Mouse (Mus musculus): ENCODE results near the gene Ryr1. TPM values are rescaled to one million over a fixed set of nuclear protein-coding genes. Genes with fewer than 3 reads are reported as not detected.
A peak's percentile ranks its signal among the peaks of the same experiment; 100 is the strongest.
"Not testable (repeated sequence)": the region's sequence is repeated elsewhere in the genome, so short reads cannot be mapped to it uniquely, and the experiment has no call there.

The Ryr1 gene
- total RNA-seq, 2 experiments from 2014 or later, result 4.9 to 11.0 TPM

DNA sequence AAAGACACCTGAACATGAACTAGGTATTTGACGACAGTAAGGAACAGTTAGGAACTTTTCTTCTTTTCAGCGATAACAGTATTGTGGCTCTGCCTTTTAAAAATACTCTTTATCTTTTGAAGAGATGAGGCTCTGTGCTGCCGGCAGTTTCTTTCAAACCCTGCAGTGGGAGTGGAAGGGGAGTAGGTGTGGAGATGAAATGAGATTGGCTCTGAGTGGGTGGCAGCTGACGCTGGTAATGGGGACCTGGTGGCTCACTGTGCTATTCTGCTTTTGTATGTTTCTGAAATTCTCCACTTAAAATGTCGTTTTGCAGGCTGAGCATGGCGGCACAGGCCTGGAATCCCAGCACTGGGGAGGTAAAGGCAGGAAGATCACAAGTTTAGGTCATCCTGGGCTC lies 36.2 kb downstream of the Ryr1 start:
- peak; percentile 58 to 63 for DNase-seq (ENCODE audit: low spot score in 2 of 2)
- intact Hi-C loops (cut with DNase I), result no loop called here

GRCm38 (mm10) chr7:29086902-29087301 lies 38.1 kb downstream of the Ryr1 start:
- DNase-seq (ENCODE audit: low spot score in 2 of 2), result no peak
- intact Hi-C loops (cut with DNase I), result no loop called here

- no peak for DNase-seq (ENCODE audit: low spot score in 2 of 2)
- intact Hi-C loops (cut with DNase I), result no loop called here
Observed at GRCm38 (mm10) chr7:29085981-29086380, 39.0 kb downstream of the Ryr1 start.

DNA sequence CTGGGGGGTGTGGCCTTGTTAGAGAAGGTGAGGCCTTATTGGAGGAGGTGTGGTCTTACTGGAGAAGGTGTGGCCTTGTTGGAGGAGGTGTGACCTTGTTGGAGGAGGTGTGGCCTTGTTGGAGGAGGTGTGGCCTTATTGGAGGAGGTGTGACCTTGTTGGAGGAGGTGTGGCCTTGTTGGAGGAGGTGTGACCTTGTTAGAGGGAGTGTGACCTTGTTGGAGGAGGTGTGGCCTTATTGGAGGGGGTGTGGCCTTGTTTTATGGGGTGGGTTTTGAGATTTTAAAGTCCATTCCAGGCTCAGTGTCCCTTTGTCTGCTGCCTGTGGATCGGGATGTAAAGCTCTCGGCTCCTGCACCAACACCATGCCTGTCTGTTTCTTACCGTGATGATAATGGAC lies 40.6 kb downstream of the Ryr1 start:
- DNase-seq (ENCODE audit: low spot score in 2 of 2), result no peak
- intact Hi-C loops (cut with DNase I), result no loop called here

DNA sequence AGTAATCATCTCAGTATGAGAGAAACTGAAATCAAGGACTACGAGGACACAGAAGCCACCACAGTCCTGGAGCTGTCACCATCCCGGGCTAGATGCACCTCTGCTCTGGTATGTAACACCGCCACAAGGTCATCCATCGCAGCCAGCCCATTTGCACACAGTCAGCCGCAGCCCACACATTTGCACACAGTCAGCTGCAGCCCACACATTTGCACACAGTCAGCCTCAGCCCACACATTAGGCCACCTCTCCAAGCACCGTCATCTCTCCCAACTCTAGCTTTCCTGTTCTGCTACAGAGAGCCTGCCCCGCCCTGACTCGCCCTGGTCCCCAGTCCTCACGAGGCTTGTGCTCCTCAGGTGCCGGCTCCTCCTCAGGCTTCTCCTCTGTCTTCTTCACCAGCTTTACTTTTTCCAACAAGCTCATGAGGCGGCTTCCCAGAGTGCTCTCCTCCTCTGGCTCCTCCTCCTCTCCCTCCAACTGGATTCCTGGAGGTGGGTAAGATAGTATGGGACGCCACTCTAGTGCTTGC lies 45.5 kb downstream of the Ryr1 start:
- DNase-seq (ENCODE audit: low spot score in 2 of 2), result no peak
- intact Hi-C loops (cut with DNase I), result no loop called here

- intact Hi-C loops (cut with DNase I), result no loop called here
- DNase-seq (ENCODE audit: low spot score in 2 of 2), result peak in 1 of 2 experiments; percentile 42
Observed at GRCm38 (mm10) chr7:29076977-29077376, 48.0 kb downstream of the Ryr1 start.

DNA sequence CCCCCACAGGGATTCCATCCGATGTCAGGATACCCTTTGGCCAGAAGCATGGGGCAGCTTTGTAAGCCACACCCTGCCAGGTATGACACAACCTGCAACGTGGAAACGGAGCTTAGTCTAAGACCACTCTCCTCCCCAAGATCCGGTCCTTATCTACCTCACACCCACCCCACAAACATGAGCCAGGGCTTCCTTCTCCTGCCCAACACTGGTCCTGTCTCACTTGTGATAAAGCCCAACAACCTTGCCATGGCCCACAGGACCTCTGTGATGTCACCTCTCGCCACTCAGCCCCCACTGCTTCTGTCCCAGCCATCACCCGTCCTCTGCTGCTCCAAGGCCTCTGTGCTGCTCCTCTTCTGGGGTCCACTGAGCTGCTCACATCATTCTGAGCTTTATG lies 49.8 kb downstream of the Ryr1 start:
- intact Hi-C loops (cut with DNase I), result no loop called here
- DNase-seq (ENCODE audit: low spot score in 2 of 2), result no peak

- intact Hi-C loops (cut with DNase I), result no loop called here
- DNase-seq (ENCODE audit: low spot score in 2 of 2), result no peak
Observed at GRCm38 (mm10) chr7:29072689-29073088, 52.3 kb downstream of the Ryr1 start.

DNA sequence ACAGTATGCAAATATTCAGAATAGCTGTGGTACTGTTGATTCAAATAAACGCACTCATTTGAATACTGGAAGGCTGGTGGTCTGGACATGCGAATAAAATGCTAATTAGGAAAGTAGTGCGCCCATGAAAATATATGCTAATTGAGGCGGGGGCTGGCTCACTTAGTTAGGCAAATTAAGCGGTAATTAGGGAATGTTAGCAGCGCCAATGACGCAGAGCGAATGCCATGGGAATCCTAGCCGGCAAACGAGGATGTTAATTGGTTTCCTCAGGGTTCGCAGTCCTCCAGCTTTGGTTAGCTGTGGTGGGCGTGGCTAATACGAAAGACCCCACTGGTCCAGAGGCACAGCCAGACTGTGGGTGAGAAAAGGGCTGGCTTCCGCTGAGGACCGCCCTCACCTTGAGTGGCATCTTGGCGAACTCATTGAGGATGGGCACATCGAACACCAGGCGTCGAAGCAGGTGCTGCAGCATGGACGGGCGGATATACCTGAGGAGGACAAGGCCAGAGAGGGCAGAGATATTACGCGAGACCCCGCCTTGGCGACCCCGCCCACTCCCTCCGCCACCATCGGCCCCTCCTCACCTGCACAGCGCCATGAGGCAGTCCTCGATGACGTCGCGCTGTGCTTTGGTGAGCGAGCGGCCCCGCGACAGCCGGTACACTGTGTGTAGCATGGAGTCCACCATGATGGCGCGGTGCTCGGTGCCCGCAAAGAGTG lies 53.6 kb downstream of the Ryr1 start:
- peak; percentile 43 to 44 for DNase-seq (ENCODE audit: low spot score in 2 of 2)
- intact Hi-C loops (cut with DNase I), result no loop called here

DNA sequence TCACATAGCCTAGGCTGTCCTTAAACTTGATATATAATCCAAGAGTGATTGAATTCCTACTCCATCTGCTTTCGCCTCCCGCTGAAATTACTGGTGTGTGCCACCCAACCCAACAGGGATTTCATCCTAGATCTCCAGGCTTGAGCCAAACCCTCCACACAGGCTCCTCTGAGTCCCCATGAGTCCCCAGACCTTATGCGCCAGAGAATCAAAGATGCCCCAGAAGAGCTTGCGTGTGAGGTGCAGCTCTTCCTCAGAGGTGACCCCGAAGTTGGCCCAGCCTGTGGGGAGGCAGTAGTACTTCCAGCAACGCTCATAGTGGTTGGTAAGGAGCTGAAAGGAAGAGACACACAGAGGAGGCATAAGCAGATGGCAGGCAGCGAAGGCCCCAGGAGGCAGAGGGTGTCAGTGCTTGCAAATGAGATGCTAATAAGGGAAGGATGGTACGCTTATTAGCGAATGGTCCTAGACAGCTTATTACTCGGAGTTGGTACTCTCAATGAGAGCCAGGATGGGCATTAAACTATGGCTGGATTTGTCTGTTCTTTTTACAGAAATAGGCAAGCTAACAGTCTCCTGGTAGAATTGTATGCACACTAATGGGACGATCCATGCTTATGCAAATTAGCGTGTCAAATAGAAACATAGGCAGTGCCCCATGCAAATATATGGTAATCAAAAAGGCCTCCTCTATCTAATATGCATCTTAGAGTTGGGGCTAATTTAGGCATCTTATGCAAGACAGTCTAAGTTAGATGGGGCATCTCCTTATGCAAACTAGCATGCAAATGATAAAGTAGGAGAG lies 54.4 kb downstream of the Ryr1 start:
- intact Hi-C loops (cut with DNase I), result no loop called here
- no peak for DNase-seq (ENCODE audit: low spot score in 2 of 2)

GRCm38 (mm10) chr7:29067758-29068157 lies 57.2 kb downstream of the Ryr1 start:
- intact Hi-C loops (cut with DNase I), result no loop called here
- no peak for DNase-seq (ENCODE audit: low spot score in 2 of 2)

- DNase-seq (ENCODE audit: low spot score in 2 of 2); intact Hi-C loops (cut with DNase I): not testable (repeated sequence)
Observed at GRCm38 (mm10) chr7:29063476-29063875, 61.5 kb downstream of the Ryr1 start.

DNA sequence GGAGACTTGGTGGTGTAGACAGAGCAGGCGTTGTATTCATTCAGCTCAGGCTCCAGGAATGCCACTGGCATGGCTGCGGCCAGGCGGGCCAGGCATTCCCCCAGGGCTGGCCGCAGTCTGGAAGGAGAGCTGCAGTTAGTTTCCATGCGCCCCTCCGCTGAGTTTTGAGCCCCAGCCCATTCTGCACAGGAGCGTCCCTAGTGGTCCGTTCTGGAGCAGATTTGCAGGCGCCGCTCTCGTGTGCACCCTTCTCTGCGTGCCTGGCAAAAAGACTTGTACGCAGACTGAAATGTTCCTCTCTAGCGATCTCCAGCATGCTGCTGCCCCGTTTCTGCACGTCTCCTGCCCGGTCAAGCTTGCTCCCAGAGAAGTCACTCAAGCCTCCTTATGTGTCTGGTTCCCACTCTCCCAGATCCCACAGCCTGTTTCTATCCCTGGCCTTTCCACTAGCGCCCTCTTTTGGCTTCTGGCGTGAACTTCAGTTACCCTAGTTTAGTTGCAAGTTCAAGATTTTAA lies 63.4 kb downstream of the Ryr1 start:
- intact Hi-C loops (cut with DNase I), result no loop called here
- no peak for DNase-seq (ENCODE audit: low spot score in 2 of 2)

DNA sequence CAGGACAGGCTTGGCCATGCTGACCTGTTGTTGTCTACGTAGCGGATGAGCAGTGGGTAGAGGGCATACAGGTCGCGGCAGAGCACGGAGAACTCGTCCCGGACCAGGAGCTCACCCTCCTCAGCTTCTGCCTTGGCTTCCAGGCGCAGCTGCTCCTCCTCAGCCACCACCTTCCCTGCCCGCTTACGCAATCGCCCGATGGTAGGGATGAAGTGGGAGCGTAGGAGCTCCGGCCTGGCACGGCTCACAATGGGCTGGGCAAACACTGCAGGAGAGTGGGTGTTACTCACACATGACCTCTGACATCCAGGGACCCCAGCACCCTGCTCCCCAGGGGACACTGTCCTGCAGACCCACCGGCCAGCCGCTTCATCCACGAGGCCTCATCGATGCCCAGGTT lies 65.5 kb downstream of the Ryr1 start:
- DNase-seq (ENCODE audit: low spot score in 2 of 2), result no peak
- intact Hi-C loops (cut with DNase I), result no loop called here

DNA sequence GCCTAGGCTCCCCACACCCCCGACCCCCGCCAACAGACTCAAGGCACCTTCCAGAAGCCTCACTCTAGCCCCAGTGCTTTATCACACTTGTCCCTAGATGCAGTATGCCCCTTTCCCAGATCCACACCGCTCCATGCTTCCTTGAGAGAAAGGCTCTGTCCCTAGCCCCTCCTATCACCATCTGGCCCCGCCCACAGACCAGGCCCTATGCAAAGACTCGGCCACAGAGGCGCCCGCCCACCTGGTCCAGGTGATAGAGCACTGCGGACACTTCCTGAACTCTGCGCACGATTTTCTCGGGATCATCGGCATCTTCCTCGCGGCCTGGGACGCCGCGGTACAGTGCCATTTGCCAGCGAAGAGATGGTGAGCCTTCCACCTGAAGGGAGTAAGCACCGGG lies 72.2 kb downstream of the Ryr1 start:
- DNase-seq (ENCODE audit: low spot score in 2 of 2), result no peak
- intact Hi-C loops (cut with DNase I), result loop anchor here (5.0 kb wide), 1 partner anchor 244 kb away; no protein-coding TSS in a partner anchor

DNA sequence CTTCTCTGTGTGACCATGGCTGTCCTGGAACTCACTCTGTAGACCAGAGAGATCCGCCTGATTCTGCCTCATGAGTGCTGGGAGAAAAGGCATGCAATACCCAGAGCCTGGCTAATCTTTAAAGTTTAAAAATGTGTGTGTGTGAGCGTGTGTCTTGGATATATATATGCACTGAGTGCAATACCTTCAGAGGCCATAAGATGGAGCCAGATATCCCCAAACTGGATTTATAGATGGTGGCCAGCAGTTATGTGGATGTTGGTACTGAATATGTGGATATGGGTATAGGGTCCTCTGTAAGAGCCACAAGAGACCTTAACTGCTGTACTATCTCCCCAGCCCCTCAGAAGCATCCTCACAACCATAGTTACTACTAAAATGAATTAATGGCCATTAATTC lies 74.2 kb downstream of the Ryr1 start:
- intact Hi-C loops (cut with DNase I), result loop anchor here (5.0 kb wide), 1 partner anchor 247 kb away; no protein-coding TSS in a partner anchor
- no peak for DNase-seq (ENCODE audit: low spot score in 2 of 2)

DNA sequence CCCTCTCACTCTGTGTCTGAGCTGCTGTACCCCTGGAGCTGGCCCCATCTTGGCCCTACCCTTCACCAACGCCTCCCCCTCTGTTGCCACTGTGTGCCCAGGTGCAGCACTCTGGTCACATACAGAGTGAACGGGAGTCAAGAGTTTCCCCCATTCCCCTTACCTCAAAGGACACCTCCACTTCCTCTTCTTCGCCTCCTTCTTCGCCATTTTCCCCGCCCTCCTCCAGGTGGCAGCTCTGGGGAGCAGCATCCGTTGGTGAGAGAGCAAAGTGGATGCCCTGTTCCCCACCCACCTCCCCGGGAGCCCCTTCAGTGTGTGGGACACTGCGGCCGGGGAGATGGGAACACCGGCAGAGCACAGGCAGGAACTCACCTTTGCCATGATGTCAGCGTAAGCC lies 76.4 kb downstream of the Ryr1 start:
- intact Hi-C loops (cut with DNase I), result no loop called here
- DNase-seq (ENCODE audit: low spot score in 2 of 2), result no peak

GRCm38 (mm10) chr7:29048070-29048469 lies 76.9 kb downstream of the Ryr1 start:
- intact Hi-C loops (cut with DNase I), result no loop called here
- no peak for DNase-seq (ENCODE audit: low spot score in 2 of 2)

GRCm38 (mm10) chr7:29046533-29046932 lies 78.4 kb downstream of the Ryr1 start:
- DNase-seq (ENCODE audit: low spot score in 2 of 2), result no peak
- intact Hi-C loops (cut with DNase I), result no loop called here

DNA sequence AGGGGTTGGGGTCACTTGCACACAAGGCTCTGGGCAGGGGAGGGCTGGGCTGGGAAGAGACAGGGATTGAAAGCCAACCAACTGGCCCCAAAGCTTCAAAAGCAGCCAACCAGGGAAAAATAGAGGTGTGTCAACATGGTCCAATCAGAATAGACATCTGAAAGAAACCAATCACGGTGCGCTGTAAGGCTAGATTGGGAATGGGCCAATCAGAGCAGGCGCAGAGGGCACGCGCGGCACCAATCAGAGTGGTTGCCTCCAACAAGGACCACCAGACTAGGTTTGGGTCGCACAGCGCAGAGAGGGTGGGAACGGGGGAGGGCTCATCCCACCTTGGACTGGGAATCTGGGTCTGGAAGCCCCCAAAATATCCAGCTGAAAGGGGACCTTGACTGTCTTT lies 80.7 kb downstream of the Ryr1 start:
- intact Hi-C loops (cut with DNase I), result no loop called here
- no peak for DNase-seq (ENCODE audit: low spot score in 2 of 2)

DNA sequence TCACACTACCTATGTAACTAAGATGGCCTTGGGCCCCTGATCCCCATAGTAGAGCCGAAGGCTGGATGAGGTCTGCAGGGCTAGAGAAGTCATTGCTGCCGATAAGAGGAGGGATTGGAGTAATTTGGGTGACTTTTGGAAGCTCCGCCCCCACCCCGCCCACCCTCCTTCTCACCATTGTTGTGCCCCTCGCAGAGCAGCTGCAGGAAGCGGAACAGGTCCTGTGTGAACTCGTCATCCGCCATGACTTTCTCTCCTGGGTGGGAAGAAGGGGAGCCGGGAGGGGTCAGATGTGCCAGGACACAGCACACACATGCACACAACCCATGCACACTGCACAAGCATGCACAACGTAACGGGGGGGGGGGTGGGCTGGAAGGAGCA lies 81.3 kb downstream of the Ryr1 start:
- intact Hi-C loops (cut with DNase I), result no loop called here

More for the DNA sequence above, 81.3 kb downstream of the Ryr1 start:
- no peak for DNase-seq (ENCODE audit: low spot score in 2 of 2)

Data from left cerebral cortex, postnatal 36 days (tissue).